25 mouse cellular contexts compared by ENCODE assay signal in the genomic region with DNA sequence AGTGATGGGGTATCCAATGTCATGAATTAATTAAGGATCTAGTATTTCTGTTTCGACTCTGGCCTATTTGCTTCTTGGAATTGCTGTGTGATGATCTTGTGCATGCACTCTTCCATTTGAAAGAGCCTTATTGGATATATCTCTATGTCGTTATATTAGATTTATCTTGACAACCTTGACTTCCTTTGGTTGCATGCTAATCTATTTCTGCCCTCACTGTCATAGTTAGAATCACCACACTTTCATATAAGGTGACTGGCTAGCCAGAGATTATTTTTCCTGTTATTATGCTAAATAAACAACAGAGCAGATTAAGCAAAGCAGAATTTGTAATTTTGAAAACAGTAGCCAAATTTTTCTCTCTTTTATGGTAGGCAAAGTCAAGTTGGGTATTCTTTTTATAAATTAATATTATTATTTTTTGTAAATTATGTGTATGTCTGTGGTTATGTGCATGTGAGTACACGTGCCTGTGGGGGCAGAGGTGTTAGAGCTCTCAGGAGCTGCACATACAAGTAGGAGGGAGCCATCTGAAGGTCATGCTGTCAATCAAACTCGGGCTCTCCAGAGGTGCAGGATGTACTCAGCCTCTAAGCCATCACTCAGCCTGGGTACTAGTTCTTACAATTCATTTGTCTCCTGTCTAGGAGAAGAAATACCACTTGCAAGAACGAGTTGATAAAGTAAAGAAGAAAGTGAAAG. TPM values are rescaled to one million over a fixed set of nuclear protein-coding genes. Genes with fewer than 3 reads are reported as not detected.
"Had no signal": no experiment of that assay in that cellular context is flagged by ENCODE, and none has a peak within 500 bp of the region (broad histone marks: within the 10 kb centered on the region; RNA-seq: fewer than 3 reads in every experiment).

No protein-coding gene starts in this region.

- H3K9me3 ChIP-seq: lung, embryonic 15.5 days; midbrain, embryonic 13.5 days; midbrain, embryonic 15.5 days; neural tube, embryonic 13.5 days; neural tube, embryonic 15.5 days had no signal

- H3K4me1 ChIP-seq: lung, embryonic 15.5 days; midbrain, embryonic 13.5 days; midbrain, embryonic 15.5 days; neural tube, embryonic 13.5 days; neural tube, embryonic 15.5 days had no signal

- H3K27me3 ChIP-seq: lung, embryonic 15.5 days; midbrain, embryonic 13.5 days; midbrain, embryonic 15.5 days; neural tube, embryonic 13.5 days; neural tube, embryonic 15.5 days had no signal

- DNase-seq: liver, postnatal 0 days; lung, adult 2 months; lung, postnatal 14 days; lung, postnatal 36 days; retina, postnatal 1 day; right cerebral cortex, adult 18-20 months; right cerebral cortex, postnatal 25 days; right cerebral cortex, postnatal 4 days; spleen, adult 18-20 months; thymus, adult 18-20 months; thymus, postnatal 14 days; thymus, postnatal 36 days had no signal

- ATAC-seq: liver, postnatal 0 days; lung, postnatal 0 days; midbrain, embryonic 13.5 days; midbrain, embryonic 15.5 days had no signal

- H3K27ac ChIP-seq: lung, embryonic 15.5 days; macrophage; midbrain, embryonic 13.5 days; midbrain, embryonic 15.5 days; neural tube, embryonic 13.5 days; neural tube, embryonic 15.5 days had no signal

- H3K9ac ChIP-seq: liver, postnatal 0 days; lung, embryonic 15.5 days; midbrain, embryonic 13.5 days; midbrain, embryonic 15.5 days; neural tube, embryonic 13.5 days; neural tube, embryonic 15.5 days had no signal

- H3K4me3 ChIP-seq: lung, embryonic 15.5 days; midbrain, embryonic 13.5 days; midbrain, embryonic 15.5 days; myocyte; neural tube, embryonic 13.5 days; neural tube, embryonic 15.5 days had no signal

- H3K4me2 ChIP-seq: lung, embryonic 15.5 days; midbrain, embryonic 11.5 days; midbrain, embryonic 13.5 days; midbrain, embryonic 15.5 days; neural tube, embryonic 13.5 days; neural tube, embryonic 15.5 days had no signal

RNA-seq across cellular contexts. Expression of a gene that starts 18.1 kb away (rescaled TPM):
- total RNA-seq: megakaryocyte, adult 5-6 weeks had no signal
- polyA plus RNA-seq: neural tube, embryonic 13.5 days had no signal

RNA-seq across cellular contexts. Expression of a gene that starts 26.5 kb away (rescaled TPM):
- polyA plus RNA-seq: liver, postnatal 0 days; lung, adult 2 months; lung, embryonic 15.5 days; lung, postnatal 0 days; macrophage; midbrain, embryonic 11.5 days; midbrain, embryonic 13.5 days; midbrain, embryonic 15.5 days; myocyte; neural tube, embryonic 11.5 days; neural tube, embryonic 13.5 days; neural tube, embryonic 15.5 days; stomach, embryonic 14.5 days; thymus, postnatal 0 days had no signal
